19 mouse cellular contexts compared by ENCODE assay signal in the genomic region with DNA sequence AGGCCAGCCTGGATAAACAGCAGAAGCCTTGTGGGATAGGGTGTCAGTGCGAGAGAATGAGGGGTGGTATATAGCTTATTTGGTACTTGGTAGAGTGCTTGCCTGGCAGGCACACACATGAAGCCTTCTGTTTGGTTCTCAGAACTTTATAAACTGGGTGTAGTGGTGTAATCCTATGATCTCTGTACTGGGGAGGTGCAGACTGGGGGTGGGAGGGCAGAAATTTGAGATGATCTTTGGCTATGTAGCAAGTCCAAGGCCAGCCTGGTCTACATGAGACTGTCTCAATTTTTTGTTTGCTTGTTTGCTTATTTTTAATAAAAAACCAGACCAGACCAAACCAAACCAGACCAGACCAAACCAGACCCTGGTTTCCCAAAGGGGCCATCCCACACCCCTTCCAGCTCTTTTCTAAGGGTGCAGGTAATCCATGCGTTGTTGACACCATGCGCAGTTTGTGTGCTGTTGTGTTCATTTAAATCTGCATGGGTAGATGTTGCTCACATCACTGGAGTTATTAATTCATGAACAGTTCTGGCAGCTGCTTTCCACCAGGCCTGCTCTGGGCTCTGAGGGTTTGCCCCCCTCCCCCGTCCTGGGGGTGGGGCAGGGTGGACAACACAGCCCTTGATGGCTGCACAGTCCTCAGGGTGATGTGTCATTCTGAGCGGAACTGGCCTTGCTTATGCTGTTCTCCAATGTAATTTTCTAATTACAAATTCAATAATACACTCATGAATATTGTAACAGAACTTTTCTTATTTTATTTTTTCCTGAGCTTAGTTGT. TPM values are rescaled to one million over a fixed set of nuclear protein-coding genes. Genes with fewer than 3 reads are reported as not detected.
DNase-seq lines count a peak whose midpoint lies in the region; ATAC-seq lines count a peak whose summit lies in the region.
"Had no signal": no experiment of that assay in that cellular context is flagged by ENCODE, and none has a peak within 500 bp of the region (broad histone marks: within the 10 kb centered on the region; RNA-seq: fewer than 3 reads in every experiment).

No protein-coding gene starts in this region.

- H3K4me1 ChIP-seq in midbrain, embryonic 11.5 days (ENCODE audit: control insufficient read depth, insufficient read depth, low read length): no peaks in the 10 kb centered on the region
- 0 out of 2 replicates have a peak, but pooled peaks cover 5% of the 10 kb centered on the region for H3K4me1 ChIP-seq in midbrain, embryonic 14.5 days (ENCODE audit: control insufficient read depth, insufficient read depth, low read length)
- H3K4me1 ChIP-seq in stomach, embryonic 14.5 days (ENCODE audit: control insufficient read depth, insufficient read depth, low read length): peaks cover 10% of the 10 kb centered on the region; the same call in 1 of the 2 replicates

- no peaks in the 10 kb centered on the region for H3K27me3 ChIP-seq in midbrain, embryonic 11.5 days (ENCODE audit: control insufficient read depth, insufficient read depth, low read length)
- H3K27me3 ChIP-seq in midbrain, embryonic 14.5 days (ENCODE audit: control insufficient read depth, insufficient read depth, low read length): no peaks in the 10 kb centered on the region
- H3K27me3 ChIP-seq in stomach, embryonic 14.5 days (ENCODE audit: control insufficient read depth, insufficient read depth, low read length): no peaks in the 10 kb centered on the region
- H3K27me3 ChIP-seq: hindbrain, embryonic 12.5 days; limb, embryonic 12.5 days had no signal

- ATAC-seq in midbrain, embryonic 11.5 days (ENCODE audit: low FRiP score): no peak
- ATAC-seq in midbrain, embryonic 14.5 days (ENCODE audit: low FRiP score, low TSS enrichment): no peak
- 0 out of 2 replicates have a peak, but pooled peaks have one; percentile 43 for ATAC-seq in stomach, embryonic 14.5 days (ENCODE audit: insufficient number of reproducible peaks, insufficient read depth, low FRiP score, low read depth)
- ATAC-seq: CD4-positive, CD25-positive, alpha-beta regulatory T cell, adult 4 months; inflammation-experienced regulatory T-cells, adult 6 months had no signal

- no peak overlapping the region for H3K9ac ChIP-seq in midbrain, embryonic 11.5 days (ENCODE audit: low read length)
- no peak overlapping the region for H3K9ac ChIP-seq in midbrain, embryonic 14.5 days (replicated peaks; ENCODE audit: low read length)
- H3K9ac ChIP-seq in stomach, embryonic 14.5 days (replicated peaks; ENCODE audit: low read depth, low read length): no peak overlapping the region
- H3K9ac ChIP-seq: heart, embryonic 12.5 days; hindbrain, embryonic 12.5 days; limb, embryonic 12.5 days had no signal

- H3K27ac ChIP-seq in midbrain, embryonic 11.5 days (ENCODE audit: low read depth, low read length): no peak overlapping the region
- no peak overlapping the region for H3K27ac ChIP-seq in midbrain, embryonic 14.5 days (replicated peaks; ENCODE audit: low read depth, low read length)
- no peak overlapping the region for H3K27ac ChIP-seq in stomach, embryonic 14.5 days (ENCODE audit: low read length)
- H3K27ac ChIP-seq: gastrocnemius, adult 2 months; hindbrain, embryonic 12.5 days; limb, embryonic 12.5 days had no signal

- DNase-seq in adrenal gland, adult 2 months: peak; percentile 35
- no peak for DNase-seq in adrenal gland, postnatal 4 days (ENCODE audit: low spot score in 2 of 2)
- DNase-seq in midbrain, embryonic 11.5 days (ENCODE audit: low spot score, missing footprints): peak; percentile 39
- DNase-seq in midbrain, embryonic 14.5 days: no peak
- peak; percentile 33 for DNase-seq in adrenal gland, postnatal 25 days
- DNase-seq in heart, adult 9 months (ENCODE audit: low spot score in 2 of 2): no peak
- DNase-seq: cerebellum, adult 18-20 months; cerebellum, postnatal 36 days; gastrocnemius, adult 2 months; heart, postnatal 14 days; lung, adult 2 months; lung, postnatal 36 days; thymus, postnatal 14 days had no signal

- no peak overlapping the region for H3K4me3 ChIP-seq in midbrain, embryonic 11.5 days (ENCODE audit: low read depth, low read length)
- no peak overlapping the region for H3K4me3 ChIP-seq in midbrain, embryonic 14.5 days (replicated peaks; ENCODE audit: low read depth, low read length)
- H3K4me3 ChIP-seq in stomach, embryonic 14.5 days (ENCODE audit: low read depth, low read length): no peak overlapping the region
- H3K4me3 ChIP-seq: gastrocnemius, adult 2 months; heart, embryonic 12.5 days; hindbrain, embryonic 12.5 days; limb, embryonic 12.5 days had no signal

- no peaks in the 10 kb centered on the region for H3K9me3 ChIP-seq in midbrain, embryonic 11.5 days (ENCODE audit: control insufficient read depth, low read length)
- H3K9me3 ChIP-seq in midbrain, embryonic 14.5 days (ENCODE audit: control insufficient read depth, low read length): no peaks in the 10 kb centered on the region
- H3K9me3 ChIP-seq in stomach, embryonic 14.5 days (ENCODE audit: control insufficient read depth, low read depth, low read length): no peaks in the 10 kb centered on the region
- H3K9me3 ChIP-seq: heart, embryonic 12.5 days; hindbrain, embryonic 12.5 days; limb, embryonic 12.5 days had no signal

- no peaks in the 10 kb centered on the region for H3K36me3 ChIP-seq in midbrain, embryonic 11.5 days (ENCODE audit: control insufficient read depth, insufficient read depth, low read length)
- H3K36me3 ChIP-seq in midbrain, embryonic 14.5 days (ENCODE audit: control insufficient read depth, insufficient read depth, low read length): no peaks in the 10 kb centered on the region
- peaks cover 9% of the 10 kb centered on the region for H3K36me3 ChIP-seq in stomach, embryonic 14.5 days (ENCODE audit: control insufficient read depth, insufficient read depth, low read length)
- H3K36me3 ChIP-seq: heart, embryonic 12.5 days; hindbrain, embryonic 12.5 days had no signal

- WGBS in midbrain, embryonic 11.5 days: 89% methylated on average over 5 of the region's 5 CpGs
- WGBS in midbrain, embryonic 14.5 days: 82% methylated on average over 5 of the region's 5 CpGs
- 83% methylated on average over 5 of the region's 5 CpGs for WGBS in stomach, embryonic 14.5 days

- H3K4me2 ChIP-seq in midbrain, embryonic 11.5 days: no peak overlapping the region
- H3K4me2 ChIP-seq in midbrain, embryonic 14.5 days (ENCODE audit: low read length): no peak overlapping the region
- H3K4me2 ChIP-seq in stomach, embryonic 14.5 days (replicated peaks; ENCODE audit: low read depth, low read length): no peak overlapping the region
- H3K4me2 ChIP-seq: heart, embryonic 12.5 days; hindbrain, embryonic 12.5 days; limb, embryonic 12.5 days had no signal

RNA-seq across cellular contexts. Expression of a gene that starts 15.4 kb away (rescaled TPM):
- total RNA-seq in adrenal gland, adult 2 months (2021): 10 to 100 TPM; 29.9 to 78.1 TPM
- 27.6 and 46.9 TPM in 2 replicates for polyA plus RNA-seq in adrenal gland, adult 2 months (2012; rRNA removed)
- total RNA-seq in adrenal gland, postnatal 4 days (2021): 10 to 100 TPM; 40.3 to 52.3 TPM
- polyA plus RNA-seq in midbrain, embryonic 11.5 days (2014; fragmentation: Nextera tagmentation; extraction: Ambion mirVana): 5.3 and 5.7 TPM in 2 replicates
- polyA plus RNA-seq in midbrain, embryonic 14.5 days (2014; fragmentation: Nextera tagmentation; extraction: Ambion mirVana): 8.8 and 8.9 TPM in 2 replicates
- total RNA-seq in adrenal gland, postnatal 25 days (2021): 19.8 and 24.9 TPM in 2 replicates
- 123 and 128 TPM in 2 replicates for polyA plus RNA-seq in stomach, embryonic 14.5 days (2014; fragmentation: Nextera tagmentation; extraction: Ambion mirVana)

RNA-seq across cellular contexts. Expression of a gene that starts 15.6 kb away (rescaled TPM):
- 10 to 100 TPM; 31.2 to 49.8 TPM for total RNA-seq in adrenal gland, adult 2 months (2021)
- 58.4 and 60.7 TPM in 2 replicates for polyA plus RNA-seq in adrenal gland, adult 2 months (2012; rRNA removed)
- 100 to 1,000 TPM in 1 of 2 experiments, 10 to 100 TPM in 1; 76.3 to 102 TPM for total RNA-seq in adrenal gland, postnatal 4 days (2021)
- polyA plus RNA-seq in midbrain, embryonic 11.5 days (2014; fragmentation: Nextera tagmentation; extraction: Ambion mirVana): 10.8 and 11.2 TPM in 2 replicates
- 2.0 and 8.7 TPM in 2 replicates for polyA plus RNA-seq in midbrain, embryonic 14.5 days (2014; fragmentation: Nextera tagmentation; extraction: Ambion mirVana)
- 26.8 and 40.2 TPM in 2 replicates for total RNA-seq in adrenal gland, postnatal 25 days (2021)
- polyA plus RNA-seq in stomach, embryonic 14.5 days (2014; fragmentation: Nextera tagmentation; extraction: Ambion mirVana): 119 and 131 TPM in 2 replicates

RNA-seq across cellular contexts. Expression of a gene that starts 30.2 kb away (rescaled TPM):
- 10 to 100 TPM; 17.7 to 22.3 TPM for total RNA-seq in adrenal gland, adult 2 months (2021)
- polyA plus RNA-seq in adrenal gland, adult 2 months (2012; rRNA removed): 17.5 and 19.5 TPM in 2 replicates
- total RNA-seq in adrenal gland, postnatal 4 days (2021): 10 to 100 TPM; 20.6 to 21.7 TPM
- polyA plus RNA-seq in midbrain, embryonic 11.5 days (2014; fragmentation: Nextera tagmentation; extraction: Ambion mirVana): 8.5 and 14.8 TPM in 2 replicates
- 17.6 and 20.6 TPM in 2 replicates for polyA plus RNA-seq in midbrain, embryonic 14.5 days (2014; fragmentation: Nextera tagmentation; extraction: Ambion mirVana)
- 23.5 and 26.7 TPM in 2 replicates for total RNA-seq in adrenal gland, postnatal 25 days (2021)
- polyA plus RNA-seq in stomach, embryonic 14.5 days (2014; fragmentation: Nextera tagmentation; extraction: Ambion mirVana): 12.0 and 16.2 TPM in 2 replicates

Comparison
In these comparisons a context has a peak if more than half of its experiments do, and no peak if none do; other contexts are left out.
1. DNase-seq: peak in adrenal gland, adult 2 months (single experiment), midbrain, embryonic 11.5 days (single experiment) and adrenal gland, postnatal 25 days (single experiment); none in adrenal gland, postnatal 4 days (0 of 2), midbrain, embryonic 14.5 days (single experiment) and heart, adult 9 months (0 of 2).